Mouse (Mus musculus) brain, embryonic 18.5 days (tissue): ENCODE results near the gene Dnaja4.
A peak's percentile ranks its signal among the peaks of the same experiment; 100 is the strongest.
"Not testable (repeated sequence)": the region's sequence is repeated elsewhere in the genome, so short reads cannot be mapped to it uniquely, and the experiment has no call there.

Source experiments
- DNase-seq: peaks from one replicate; pipeline ENCODE4 v3.0.0-alpha.2; 2012; ENCODE audit warnings: low read depth, low spot score

Dnaja4 gene

DNA sequence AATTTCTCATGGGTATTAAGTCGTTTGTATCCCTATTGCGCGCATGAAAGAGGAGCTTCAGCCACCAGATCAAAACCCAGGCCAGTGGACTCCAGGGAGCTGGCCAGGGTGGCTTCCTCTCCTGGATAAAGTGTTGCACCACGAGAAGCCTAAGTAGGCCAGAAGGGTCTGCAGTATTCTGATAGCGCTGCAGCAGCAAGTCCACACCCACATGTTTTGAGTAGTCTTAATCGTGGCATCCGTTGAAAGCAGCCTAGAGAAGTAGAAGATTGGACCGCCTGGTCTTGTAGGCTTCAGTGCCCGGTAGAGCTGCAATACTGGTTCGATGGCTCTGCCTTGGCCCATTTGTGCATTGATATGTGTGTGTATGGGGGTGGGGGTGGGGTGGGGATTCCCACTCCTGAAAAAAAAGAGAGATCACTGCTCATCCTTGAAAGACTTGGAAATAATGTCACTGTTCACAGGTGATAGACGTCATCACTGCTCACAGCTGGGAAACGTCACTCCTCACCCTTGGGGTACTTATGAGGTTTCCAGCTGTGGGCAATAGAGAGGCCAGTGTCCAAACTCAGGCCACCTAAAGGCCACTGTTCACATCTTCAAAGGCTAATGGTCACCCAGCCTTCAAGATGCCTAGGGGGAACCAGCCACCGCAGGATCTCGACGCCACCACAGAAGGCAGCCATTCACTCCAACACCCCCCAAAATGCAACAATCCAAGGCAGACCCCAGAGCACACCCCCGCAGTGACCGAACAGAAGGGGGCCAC, at the start of gene Dnaja4:
Dnaja4 (plus strand) TSS at position 556 of the 769 bp plus-strand sequence.
- DNase-seq = no peak

DNA sequence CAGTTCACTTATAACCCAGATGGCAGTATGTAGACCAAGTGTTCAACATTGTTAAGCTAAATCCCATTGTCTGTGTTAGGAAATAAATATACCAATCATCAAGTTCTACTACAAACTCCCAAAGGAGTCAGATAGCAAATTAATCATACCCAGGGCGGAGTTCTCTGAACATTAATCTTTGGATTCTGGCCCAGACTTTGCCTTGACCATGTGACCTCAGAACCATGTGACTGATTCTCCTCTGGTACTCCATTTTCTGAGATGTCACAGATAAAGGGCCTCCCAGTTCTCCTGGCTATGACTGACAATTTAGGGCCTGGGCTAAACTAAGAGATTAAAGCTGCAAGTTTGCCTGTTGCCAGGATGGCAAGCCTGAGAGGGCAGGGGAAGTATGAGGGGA, 49.3 kb upstream of the Dnaja4 start:
- no peak for DNase-seq

DNA sequence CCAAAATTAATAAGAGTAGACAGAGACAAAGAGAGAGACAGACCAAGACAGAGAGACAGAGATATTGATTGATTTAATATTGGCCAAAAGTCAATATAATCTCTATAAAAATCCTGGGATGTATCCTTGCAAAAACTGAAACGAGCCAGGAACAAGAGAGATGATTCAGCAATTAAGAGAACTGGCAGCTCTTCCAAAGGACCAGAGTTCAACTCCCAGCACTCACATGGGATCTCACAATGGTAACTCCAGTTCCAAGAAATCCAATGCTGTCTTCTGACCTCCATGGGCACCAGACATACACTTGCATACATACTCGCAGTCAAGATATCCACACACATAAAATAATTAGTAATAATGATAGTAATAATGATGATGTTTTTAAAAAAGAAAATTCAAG, 45.9 kb upstream of the Dnaja4 start:
- no peak for DNase-seq

DNA sequence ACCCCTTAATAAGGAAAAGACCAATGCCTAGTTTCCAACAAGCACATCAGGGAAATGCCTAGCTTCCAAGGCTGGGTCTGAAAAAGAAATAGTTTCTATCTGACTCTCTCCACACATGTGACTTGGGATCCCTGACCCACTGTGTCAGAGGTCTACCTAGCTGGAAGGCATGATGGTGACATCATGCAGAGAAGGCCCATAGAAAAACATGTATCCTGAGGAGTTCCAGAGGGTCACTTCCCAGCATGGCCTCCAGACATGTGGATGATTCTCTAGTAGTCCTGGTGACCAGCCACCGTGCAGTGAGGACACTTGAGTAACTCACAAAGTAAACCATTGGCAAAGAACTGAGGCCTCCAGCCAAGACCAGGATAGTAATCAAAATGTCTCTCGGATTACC, 42.8 kb upstream of the Dnaja4 start:
- no peak for DNase-seq

DNA sequence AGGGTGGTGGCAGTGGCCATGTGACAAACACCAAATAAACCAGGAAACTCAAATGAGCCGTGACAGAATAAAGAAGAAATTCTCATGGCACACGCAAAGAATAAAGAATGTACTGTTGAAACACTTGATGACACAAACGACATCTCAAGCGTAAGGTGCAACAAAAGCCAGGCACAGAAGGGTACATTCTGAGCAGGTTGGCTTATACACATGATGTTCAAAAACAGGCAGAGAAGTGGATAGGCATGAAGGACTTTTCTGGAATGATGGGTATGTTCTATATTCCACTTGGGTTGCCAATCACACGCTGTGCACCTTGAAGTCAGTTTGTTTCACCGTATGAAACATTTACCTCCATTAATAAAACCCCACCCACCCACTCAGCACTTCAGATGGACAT, 42.3 kb upstream of the Dnaja4 start:
- DNase-seq = no peak

DNA sequence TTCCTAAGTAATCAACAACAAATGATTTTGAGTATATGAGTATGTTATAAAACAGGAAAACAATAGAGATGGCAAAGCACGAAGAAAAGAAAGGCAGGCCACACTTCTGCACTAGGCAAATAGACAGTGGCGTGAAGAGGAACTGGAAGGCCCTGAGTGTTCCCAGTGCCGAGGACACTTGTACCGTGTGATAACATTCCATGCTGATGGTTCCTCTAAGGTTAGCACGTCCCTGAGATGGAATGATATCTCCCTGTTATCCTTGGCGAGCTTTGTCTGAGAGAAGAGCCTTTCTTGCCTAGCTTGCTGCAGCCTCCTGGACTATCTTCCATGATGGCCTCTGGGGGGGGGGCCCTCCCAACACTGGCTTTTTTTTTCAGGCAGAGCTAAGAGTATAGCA, 39.9 kb upstream of the Dnaja4 start:
- no peak for DNase-seq

DNA sequence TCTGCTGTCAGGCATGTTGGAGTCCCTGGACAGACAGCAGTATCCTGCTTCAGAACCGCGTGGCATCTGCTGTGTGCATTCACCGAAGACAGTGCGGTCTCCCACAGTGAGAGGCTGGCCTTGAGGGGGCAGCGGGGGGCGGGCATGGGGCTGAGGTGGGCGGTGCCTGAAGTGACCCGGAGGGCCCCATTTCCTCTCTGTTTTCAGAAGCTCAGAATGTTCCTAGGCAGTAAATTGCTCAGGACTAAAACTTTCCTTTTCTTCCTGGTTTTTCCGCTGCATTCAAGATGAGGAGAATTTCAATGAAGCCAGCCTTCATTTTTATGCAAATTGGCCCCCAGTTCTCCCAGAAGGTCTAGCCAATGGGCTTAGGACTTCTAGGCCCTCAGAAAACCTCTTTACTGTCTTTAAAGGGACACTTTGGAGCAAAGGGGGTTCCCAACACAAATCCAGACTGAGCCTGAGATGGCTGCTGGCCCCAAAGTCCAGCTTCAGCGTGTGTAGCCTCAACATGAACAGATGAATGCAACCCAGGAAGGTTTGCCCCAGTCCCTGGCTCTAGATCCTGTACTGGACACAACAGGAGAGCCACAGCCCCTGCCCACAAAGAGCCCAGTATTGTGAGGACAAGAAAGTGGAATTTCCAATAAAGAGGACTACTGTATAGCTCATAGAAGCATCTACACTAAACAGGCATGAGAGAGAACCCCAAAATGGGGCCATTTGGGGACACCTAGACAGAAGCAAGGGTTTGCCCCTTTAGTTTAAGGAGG, 36.9 kb upstream of the Dnaja4 start, which contains the start of gene Acsbg1:
Acsbg1 (minus strand) TSS at position 266 of the 773 bp plus-strand sequence.
- DNase-seq = no peak

DNA sequence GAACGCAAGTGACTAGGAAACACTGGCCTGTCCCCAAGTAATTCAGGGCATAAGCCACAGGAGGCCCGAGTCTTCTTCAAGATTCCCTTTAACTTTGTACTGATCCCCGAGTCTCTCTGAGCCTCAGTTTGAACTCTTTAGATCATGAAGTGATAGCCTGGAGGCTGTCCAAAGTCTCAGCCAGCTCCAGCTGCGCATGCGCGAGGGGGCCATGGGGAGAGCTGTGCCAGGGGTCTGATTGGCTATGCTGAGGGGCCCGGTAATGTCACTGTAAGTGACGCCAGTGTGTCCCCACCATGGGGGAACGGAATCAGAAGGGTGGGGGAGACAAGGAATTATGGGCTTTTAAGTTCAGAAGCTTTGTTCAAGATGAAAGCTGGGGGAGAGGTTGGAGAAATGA, 34.3 kb upstream of the Dnaja4 start:
- DNase-seq = no peak

DNA sequence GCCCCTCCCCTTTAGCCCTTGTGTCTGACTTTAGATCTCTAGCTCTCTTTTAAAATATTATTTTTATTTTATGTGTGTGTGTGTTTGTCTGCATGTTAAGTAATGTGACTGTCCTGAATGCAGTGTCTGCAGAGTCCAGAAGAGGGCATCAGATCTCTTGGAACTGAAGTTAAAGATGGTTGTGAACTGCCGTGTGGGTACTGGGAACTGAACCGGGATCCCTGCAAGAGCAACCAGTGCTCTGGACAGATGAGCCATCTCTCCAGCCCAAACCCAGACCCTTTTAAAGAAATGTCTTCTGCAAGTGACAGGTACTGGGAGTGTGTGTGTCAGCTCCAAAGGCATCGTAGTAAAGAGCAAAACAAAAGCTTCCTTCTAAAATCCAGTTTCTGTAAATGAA, 32.6 kb upstream of the Dnaja4 start:
- no peak for DNase-seq

DNA sequence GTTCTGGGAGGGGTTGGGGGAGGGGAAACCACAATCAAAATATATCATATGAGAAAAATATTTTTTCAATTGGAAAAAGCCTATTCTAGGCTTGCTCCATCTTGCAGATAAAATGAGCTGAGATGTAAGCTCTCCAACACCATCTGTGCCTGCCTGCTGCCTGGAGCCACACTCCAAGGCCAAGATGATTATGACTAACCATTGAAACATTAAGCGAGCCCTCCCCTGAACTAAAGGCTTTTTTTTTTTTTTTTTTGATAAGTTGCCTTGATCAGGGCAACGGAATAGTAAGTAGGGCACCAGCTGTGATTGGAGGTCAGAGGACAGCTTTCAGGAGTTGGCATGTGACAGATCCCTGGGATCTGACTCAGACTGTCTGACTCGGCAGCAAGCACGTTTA, 30.2 kb upstream of the Dnaja4 start:
- peak; percentile 59 for DNase-seq

DNA sequence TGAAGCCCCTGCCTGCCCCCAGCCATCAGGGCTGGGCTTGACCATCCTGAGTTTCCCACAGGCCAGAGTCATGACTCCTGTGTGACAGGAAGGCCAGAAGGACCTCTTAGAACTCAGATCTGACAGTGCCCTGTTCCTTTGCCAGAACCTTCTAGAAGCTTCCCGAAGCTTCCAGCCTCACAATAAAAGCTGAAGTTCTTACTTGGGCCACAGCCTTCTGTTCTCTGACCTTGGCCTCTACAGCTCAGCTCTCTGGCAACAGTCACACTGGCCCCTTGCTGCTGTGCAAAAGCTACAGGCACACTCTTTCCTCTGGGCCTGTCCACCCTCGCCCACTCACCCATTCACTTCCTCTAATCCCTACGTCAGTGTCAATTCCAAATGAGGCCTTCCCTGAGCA, 26.7 kb upstream of the Dnaja4 start:
- DNase-seq = no peak

DNA sequence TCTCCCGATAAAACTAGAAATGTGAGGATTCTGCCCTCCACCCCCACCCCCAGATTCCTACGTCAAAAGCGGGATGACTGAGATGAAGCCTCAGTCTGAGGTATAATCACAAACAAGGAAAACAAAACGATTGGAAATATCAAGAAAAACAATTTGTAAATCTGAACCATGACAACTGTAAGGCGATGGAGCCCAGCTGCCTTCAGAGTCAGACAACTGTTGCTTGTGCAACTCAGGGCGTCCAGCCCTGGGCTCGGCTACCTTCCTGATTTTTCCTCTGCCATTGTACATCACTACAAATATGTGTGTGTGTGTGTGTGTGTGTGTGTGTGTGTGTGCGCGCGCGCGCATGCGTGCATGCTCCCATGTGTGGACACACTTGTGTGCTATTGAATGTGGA, 24.8 kb upstream of the Dnaja4 start:
- no peak for DNase-seq

DNA sequence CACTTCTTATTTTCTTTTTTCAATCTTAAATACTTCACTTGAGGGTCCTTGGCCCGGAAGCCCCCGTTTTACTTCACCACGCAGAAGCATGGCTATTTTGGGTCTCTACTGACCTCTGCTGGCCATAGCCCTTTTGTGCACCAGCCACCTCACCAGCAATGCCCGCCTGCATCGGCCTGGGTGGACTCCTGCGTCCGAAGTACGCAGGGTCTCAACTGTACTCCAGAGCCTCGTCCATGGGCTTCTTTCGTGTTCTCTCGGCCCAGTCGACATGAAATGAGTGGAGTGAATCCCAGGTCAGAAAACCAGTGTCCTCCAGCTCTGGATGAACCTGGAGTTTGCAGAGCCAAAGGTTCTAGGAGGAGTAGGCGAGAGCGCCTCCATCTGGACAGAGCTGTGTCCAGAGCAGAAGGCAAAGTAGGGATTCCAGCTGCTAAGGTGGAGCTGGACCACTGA, 22.1 kb upstream of the Dnaja4 start:
- no peak for DNase-seq

DNA sequence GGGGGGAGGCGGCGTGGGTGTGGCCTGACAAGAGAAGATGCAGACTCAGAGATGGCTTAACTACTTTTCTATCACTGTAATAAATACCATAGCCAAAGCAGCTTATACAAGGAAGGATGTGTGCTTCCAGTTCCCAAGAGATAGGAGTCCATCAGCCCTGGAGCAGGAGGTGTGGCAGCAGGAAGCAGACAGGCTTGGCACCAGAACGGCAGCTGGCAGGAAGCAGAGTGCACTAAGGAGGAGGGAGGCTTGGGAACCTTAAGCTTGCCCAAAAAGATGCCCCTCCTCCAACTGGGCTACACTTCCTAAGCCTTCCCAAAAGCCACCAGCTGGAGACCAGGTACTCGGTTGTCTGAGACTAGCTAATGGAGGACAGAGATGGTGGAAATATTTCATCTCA, 15.8 kb upstream of the Dnaja4 start:
- no peak for DNase-seq

DNA sequence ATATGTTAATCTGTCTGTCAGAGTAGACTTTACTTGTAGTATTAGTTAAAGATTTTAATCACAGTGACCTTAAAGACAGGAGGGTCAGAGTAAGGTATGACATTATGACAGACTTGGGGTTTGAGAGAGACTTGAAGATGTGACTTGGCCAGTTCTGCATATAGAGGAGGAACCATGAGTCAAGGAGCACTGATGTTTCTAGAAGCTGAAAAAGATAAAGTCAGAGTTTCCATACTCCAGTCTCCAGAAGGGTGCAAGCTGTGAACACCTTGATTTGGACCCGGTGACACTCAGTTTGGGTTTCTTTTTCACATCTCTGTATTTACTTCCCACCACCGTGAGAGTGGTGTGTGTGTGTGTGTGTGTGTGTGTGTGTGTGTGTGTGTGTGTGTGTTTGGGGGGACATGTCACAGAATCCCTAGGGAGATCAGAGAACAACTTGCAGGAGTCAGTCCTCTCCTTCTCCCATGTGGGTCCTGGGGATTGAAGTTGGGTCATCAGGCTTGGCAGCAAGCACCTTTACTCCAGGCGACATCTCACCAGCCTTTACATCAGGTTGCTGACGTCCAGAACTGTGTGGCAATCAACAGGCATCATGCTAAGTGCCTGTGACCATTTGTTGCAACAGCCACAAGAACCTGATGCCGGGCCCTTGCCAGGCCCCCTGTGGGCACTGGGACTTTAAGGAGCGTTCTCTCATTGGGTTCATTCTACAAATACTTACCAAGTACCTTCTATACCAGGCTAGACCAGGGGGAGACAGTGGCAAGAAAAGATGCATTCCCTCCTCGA, 14.7 kb upstream of the Dnaja4 start:
- no peak for DNase-seq

DNA sequence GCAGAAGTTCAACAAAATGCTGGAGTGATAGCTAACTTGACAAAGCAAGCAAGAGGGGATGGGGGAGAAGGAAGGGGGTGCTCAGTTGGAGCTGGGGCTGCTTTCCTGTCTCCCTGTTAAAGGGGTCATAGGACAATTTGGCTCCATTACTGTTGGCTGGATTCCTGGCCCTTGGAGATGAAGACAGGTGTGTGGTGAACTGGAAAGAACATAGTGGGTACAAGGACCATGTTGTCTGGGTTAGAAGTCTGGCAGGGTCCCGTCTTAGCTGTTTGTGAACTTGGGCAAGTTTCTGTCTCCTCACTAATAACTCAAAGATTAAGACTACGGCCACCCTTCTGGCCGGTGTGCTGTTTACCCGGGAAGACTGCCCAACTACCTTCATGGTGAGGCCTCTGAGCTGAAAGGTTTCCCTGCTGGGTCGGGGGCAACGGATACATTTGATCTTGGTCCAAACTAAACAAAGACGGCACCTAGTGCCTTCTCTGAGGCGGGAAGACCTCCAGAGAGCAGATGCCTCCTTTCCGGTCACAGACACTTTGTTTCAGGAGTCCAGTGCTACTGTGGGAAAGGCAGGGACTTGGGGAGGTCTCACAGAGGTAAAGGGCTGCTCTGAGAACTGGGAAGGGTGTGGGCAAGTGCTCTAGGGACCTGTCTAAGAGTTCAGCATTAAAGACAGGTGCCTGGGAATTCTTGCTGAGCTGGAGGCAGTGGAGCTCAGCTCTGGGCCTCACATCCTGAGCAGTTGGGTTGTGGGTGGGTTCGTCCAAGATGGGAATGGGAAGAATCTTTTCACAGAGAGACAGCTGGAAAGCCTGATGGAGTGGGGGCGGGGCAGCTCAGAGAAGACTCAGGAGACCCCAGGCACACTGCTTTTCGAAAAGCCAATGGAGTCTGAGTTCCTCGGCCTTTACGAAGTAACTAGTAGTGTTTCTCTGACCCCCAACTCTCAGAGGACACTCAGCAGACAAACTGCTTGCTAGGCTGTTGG, 11.1 kb upstream of the Dnaja4 start:
- DNase-seq = no peak

DNA sequence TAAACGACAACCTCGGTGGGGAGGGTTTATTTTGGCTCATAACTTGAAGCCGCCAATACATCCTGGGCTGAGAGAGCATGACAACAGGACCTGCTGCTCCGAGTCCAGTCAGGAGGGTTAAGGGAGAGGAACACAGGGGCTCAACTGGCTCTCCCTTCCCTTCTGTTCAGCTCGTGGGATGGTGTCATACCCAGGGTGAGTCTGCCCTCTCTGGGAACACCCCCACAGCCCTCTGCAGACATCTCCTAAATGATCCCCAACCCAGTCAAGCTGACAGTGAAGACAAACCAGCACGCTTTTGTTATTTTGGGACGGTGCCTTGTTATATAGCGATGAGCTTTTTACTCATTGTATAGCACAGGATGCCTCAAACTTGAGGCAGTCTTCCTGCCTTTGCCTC, 9.2 kb upstream of the Dnaja4 start:
- DNase-seq = no peak

DNA sequence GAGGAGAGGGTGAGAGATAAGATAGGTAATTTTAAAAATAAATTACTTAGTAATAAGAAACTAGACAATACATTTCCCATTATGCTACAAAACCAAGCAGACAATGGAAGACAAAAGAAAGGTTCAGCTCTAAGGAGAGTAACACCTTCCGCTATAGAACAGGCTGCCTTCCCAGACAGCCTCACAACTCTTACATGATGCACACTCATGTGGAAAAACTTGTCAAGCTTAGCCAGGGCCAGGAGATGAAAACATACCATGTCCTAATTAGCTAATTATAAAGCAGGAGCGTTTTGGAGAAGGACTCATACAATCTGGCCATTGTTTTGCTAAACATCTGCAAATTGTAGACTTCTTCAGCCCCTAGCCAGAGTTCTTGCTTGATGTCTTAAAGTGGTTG, 8.0 kb upstream of the Dnaja4 start:
- DNase-seq = not testable (repeated sequence)

DNA sequence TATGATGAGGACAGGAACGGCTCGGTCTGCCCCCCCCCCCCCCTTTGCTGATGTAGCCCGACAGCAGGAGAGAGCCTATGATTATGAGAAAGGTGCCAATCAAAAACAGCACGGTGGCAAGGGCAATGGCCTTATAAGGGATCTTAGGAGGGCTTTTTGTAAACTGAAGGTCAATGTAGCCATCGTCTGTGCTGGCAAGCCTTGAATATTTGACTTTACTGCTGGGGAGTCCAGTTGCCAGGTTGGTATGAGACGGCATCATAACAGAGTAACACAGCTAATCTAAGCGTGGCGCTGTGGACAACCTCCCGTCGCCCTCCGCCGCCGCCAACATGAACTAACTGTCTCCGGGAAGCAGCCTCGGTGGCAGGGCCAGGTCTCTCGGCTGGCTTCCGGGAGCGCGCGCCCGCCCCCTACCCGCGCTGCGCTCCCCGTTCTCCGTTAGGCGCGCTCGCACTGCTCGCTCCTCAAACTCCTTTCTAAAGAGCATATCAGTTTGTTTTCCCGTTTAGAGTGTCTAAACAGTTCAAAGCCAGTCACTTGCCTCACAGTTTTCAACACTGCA, 7.3 kb upstream of the Dnaja4 start:
- DNase-seq = not testable (repeated sequence)

DNA sequence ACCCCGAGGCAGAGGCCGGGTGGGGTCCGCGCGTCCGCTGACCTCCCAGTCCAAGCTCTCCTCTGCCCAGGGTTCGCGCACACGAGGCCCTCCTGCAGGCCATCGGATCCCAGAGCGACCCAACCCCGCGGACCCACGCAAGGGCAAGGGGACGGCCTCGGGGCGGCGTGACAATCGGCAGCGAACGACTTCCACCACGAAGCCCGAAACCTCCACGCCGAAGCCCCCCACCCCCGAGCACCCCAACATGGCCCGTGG, 343 bp downstream of the Dnaja4 start:
- DNase-seq = no peak
